Mouse (Mus musculus) hindbrain, embryonic 10.5 days (tissue): ENCODE measurements around the gene Lhx6. TPM values are rescaled to one million over a fixed set of nuclear protein-coding genes. Genes with fewer than 3 reads are reported as not detected.
"Not testable (repeated sequence)": the region's sequence is repeated elsewhere in the genome, so short reads cannot be mapped to it uniquely, and the experiment has no call there.

ENCODE experiments used
- DNase-seq: peaks from one replicate; pipeline ENCODE4 v3.0.0-alpha.2; 2017; ENCODE audit warnings: low spot score
- H3K27ac ChIP-seq: fragments of 300-500 bp; sonication (generic); 2 replicates; pipeline ENCODE4 v1.5.1; 2016; ENCODE audit warnings: mild to moderate bottlenecking, moderate library complexity
- H3K27me3 ChIP-seq: fragments of 300-500 bp; sonication (generic); 2 replicates; pipeline ENCODE4 v1.6.1; 2016; ENCODE audit warnings: mild to moderate bottlenecking; ENCODE audit not compliant: poor library complexity, insufficient read depth, severe bottlenecking
- H3K36me3 ChIP-seq: fragments of 300-500 bp; sonication (generic); 2 replicates; pipeline ENCODE4 v1.6.1; 2016; ENCODE audit warnings: mild to moderate bottlenecking, moderate library complexity
- H3K4me1 ChIP-seq: fragments of 300-500 bp; sonication (generic); replicated peaks from 2 replicates; pipeline ENCODE4 v1.6.1; 2016; ENCODE audit warnings: mild to moderate bottlenecking
- H3K4me3 ChIP-seq: fragments of 300-500 bp; sonication (generic); 2 replicates; pipeline ENCODE4 v1.5.1; 2016; ENCODE audit warnings: mild to moderate bottlenecking, moderate library complexity
- H3K9me3 ChIP-seq: fragments of 300-500 bp; sonication (generic); 2 replicates; pipeline ENCODE4 v1.6.1; 2016; ENCODE audit warnings: mild to moderate bottlenecking, moderate library complexity
- WGBS: fragments of 180-500 bp; shearing (Covaris S2); methylation state at CpG from one replicate; pipeline ENCODE4 v1.1.7; 2016; 5-methylcytosine and 5-hydroxymethylcytosine counted together
- polyA plus RNA-seq: library from polyadenylated mRNA; unstranded; fragments of >200 nt; fragmentation: Nextera tagmentation; extraction: Ambion mirVana; gene quantifications from 2 replicates; pipeline ENCODE4 v1.2.1, GENCODE M21; 2016

Lhx6 gene
- 0.84 and 2.0 TPM in 2 replicates for polyA plus RNA-seq

- Histone ChIP-seq H3K9me3 (no peaks in the 10 kb centered on the region), H3K27me3 (peaks cover 100% of the 10 kb centered on the region), H3K36me3 (no peaks in the 10 kb centered on the region), H3K4me1 (peaks cover 43% of the 10 kb centered on the region), H3K4me3 (peak within 1 kb of the TSS; percentile 57), H3K27ac (peak within 1 kb of the TSS; percentile 64; the same call in 1 of the 2 replicates)
- peak; percentile 55 for DNase-seq
- under 1% methylated on average over 57 of the region's 58 CpGs for WGBS
Observed at GRCm38 (mm10) chr2:36104956-36105741, at the start of gene Lhx6. Gene Lhx6 (minus strand): TSS chr2:36105408.

- not testable (repeated sequence) for H3K27me3 ChIP-seq, DNase-seq, H3K27ac ChIP-seq, H3K9me3 ChIP-seq, H3K4me3 ChIP-seq, H3K4me1 ChIP-seq
- peaks cover 44% of the 10 kb centered on the region for H3K36me3 ChIP-seq
- 95% methylated on average over 4 of the region's 4 CpGs for WGBS
Observed at GRCm38 (mm10) chr2:36152401-36152800, 47.2 kb upstream of the Lhx6 start.

GRCm38 (mm10) chr2:36148876-36149365 lies 43.7 kb upstream of the Lhx6 start:
- no peaks in the 10 kb centered on the region for H3K4me1 ChIP-seq
- no peaks in the 10 kb centered on the region for H3K9me3 ChIP-seq
- no peaks in the 10 kb centered on the region for H3K27me3 ChIP-seq
- no peak overlapping the region for H3K27ac ChIP-seq
- WGBS, result 72% methylated on average over 7 of the region's 7 CpGs
- DNase-seq, result no peak
- H3K36me3 ChIP-seq, result peaks cover 33% of the 10 kb centered on the region
- no peak overlapping the region for H3K4me3 ChIP-seq

- no peak for DNase-seq
- Histone ChIP-seq H3K36me3 (peaks cover 34% of the 10 kb centered on the region), H3K4me3 (no peak overlapping the region), H3K27ac (no peak overlapping the region), H3K4me1 (peaks cover 17% of the 10 kb centered on the region), H3K9me3 (no peaks in the 10 kb centered on the region), H3K27me3 (no peaks in the 10 kb centered on the region)
- 84% methylated on average over 2 of the region's 2 CpGs for WGBS
Observed at GRCm38 (mm10) chr2:36139096-36139495, 33.9 kb upstream of the Lhx6 start.

- Histone ChIP-seq H3K9me3 (no peaks in the 10 kb centered on the region), H3K4me3 (peak within 1 kb of the TSS; percentile 75), H3K27me3 (no peaks in the 10 kb centered on the region), H3K36me3 (peaks cover 38% of the 10 kb centered on the region), H3K4me1 (peaks cover 17% of the 10 kb centered on the region), H3K27ac (peak within 1 kb of the TSS; percentile 95)
- peak; percentile 94 for DNase-seq
- under 1% methylated on average over 50 of the region's 50 CpGs for WGBS
Observed at GRCm38 (mm10) chr2:36136300-36136941, 31.2 kb upstream of the Lhx6 start, which contains the start of the genes Mrrf and Rbm18. Gene Mrrf (plus strand): TSS chr2:36136389. Gene Rbm18 (minus strand): TSS chr2:36136773.

- Histone ChIP-seq H3K4me3 (peak overlapping the region; percentile 75), H3K27ac (peak overlapping the region; percentile 95), H3K27me3 (no peaks in the 10 kb centered on the region), H3K36me3 (peaks cover 39% of the 10 kb centered on the region), H3K9me3 (no peaks in the 10 kb centered on the region), H3K4me1 (peaks cover 17% of the 10 kb centered on the region)
- under 1% methylated on average over 4 of the region's 4 CpGs for WGBS
- no peak for DNase-seq
Observed at GRCm38 (mm10) chr2:36135887-36136286, 30.7 kb upstream of the Lhx6 start.

GRCm38 (mm10) chr2:36129051-36129450 lies 23.8 kb upstream of the Lhx6 start:
- Histone ChIP-seq H3K27me3 (no peaks in the 10 kb centered on the region), H3K9me3 (no peaks in the 10 kb centered on the region), H3K4me1 (no peaks in the 10 kb centered on the region), H3K27ac (no peak overlapping the region), H3K4me3 (no peak overlapping the region), H3K36me3 (peaks cover 88% of the 10 kb centered on the region)
- DNase-seq, result no peak
- 89% methylated on average over 3 of the region's 3 CpGs for WGBS

- Histone ChIP-seq H3K36me3 (peaks cover 88% of the 10 kb centered on the region), H3K27ac (no peak overlapping the region), H3K4me3 (no peak overlapping the region), H3K27me3 (no peaks in the 10 kb centered on the region), H3K9me3 (no peaks in the 10 kb centered on the region), H3K4me1 (no peaks in the 10 kb centered on the region)
- DNase-seq, result no peak
- 85% methylated on average over 4 of the region's 4 CpGs for WGBS
Observed at GRCm38 (mm10) chr2:36127973-36128372, 22.8 kb upstream of the Lhx6 start.

GRCm38 (mm10) chr2:36126795-36127429 lies 21.7 kb upstream of the Lhx6 start:
- Histone ChIP-seq H3K36me3 (peaks cover 88% of the 10 kb centered on the region), H3K27ac (no peak overlapping the region), H3K9me3 (no peaks in the 10 kb centered on the region), H3K4me3 (no peak overlapping the region), H3K4me1 (no peaks in the 10 kb centered on the region), H3K27me3 (no peaks in the 10 kb centered on the region)
- 93% methylated on average over 9 of the region's 9 CpGs for WGBS
- no peak for DNase-seq

GRCm38 (mm10) chr2:36112632-36113031 lies 7.4 kb upstream of the Lhx6 start:
- peaks cover 32% of the 10 kb centered on the region for H3K27me3 ChIP-seq
- no peak for DNase-seq
- no peaks in the 10 kb centered on the region for H3K9me3 ChIP-seq
- no peak overlapping the region for H3K27ac ChIP-seq
- H3K4me3 ChIP-seq, result no peak overlapping the region
- H3K4me1 ChIP-seq, result no peaks in the 10 kb centered on the region
- peaks cover 23% of the 10 kb centered on the region for H3K36me3 ChIP-seq
- WGBS, result 73% methylated on average over 3 of the region's 3 CpGs

- DNase-seq, result no peak
- Histone ChIP-seq H3K4me1 (peaks cover 22% of the 10 kb centered on the region), H3K27ac (no peak overlapping the region), H3K36me3 (no peaks in the 10 kb centered on the region), H3K27me3 (peaks cover 72% of the 10 kb centered on the region), H3K9me3 (no peaks in the 10 kb centered on the region), H3K4me3 (no peak overlapping the region)
- WGBS, result 6% methylated on average over 7 of the region's 7 CpGs
Observed at GRCm38 (mm10) chr2:36108615-36109014, 3.4 kb upstream of the Lhx6 start.

- peak; percentile 69 for DNase-seq
- Histone ChIP-seq H3K9me3 (no peaks in the 10 kb centered on the region), H3K4me3 (peak overlapping the region; percentile 57), H3K36me3 (no peaks in the 10 kb centered on the region), H3K27me3 (peaks cover 100% of the 10 kb centered on the region), H3K27ac (no peak overlapping the region), H3K4me1 (peaks cover 43% of the 10 kb centered on the region)
- under 1% methylated on average over 32 of the region's 32 CpGs for WGBS
Observed at GRCm38 (mm10) chr2:36104436-36104955, 712 bp downstream of the Lhx6 start.
